Mouse (Mus musculus) embryo, embryonic 11 days (tissue): ENCODE measurements at regions not wholly inside any gene's neighbourhood (a gene's known extent, or its start where the extent isn't known, plus 50 kb on each side); places are given as distances from the start of the nearest gene placed in this dataset.

Experiments used
- DNase-seq: peaks from one replicate; pipeline ENCODE4 v3.0.0-alpha.2; 2015

- no peak for DNase-seq
These were observed 304.9 kb upstream of the Negr1 start for GRCm38 (mm10) chr3:156256719-156257118.

GRCm38 (mm10) chr3:156264654-156265053 is 296.9 kb upstream of the Negr1 start:
- no peak for DNase-seq

- no peak for DNase-seq
These were observed 293.9 kb upstream of the Negr1 start for GRCm38 (mm10) chr3:156267727-156268126.

GRCm38 (mm10) chr3:156299984-156300770 is 261.4 kb upstream of the Negr1 start:
- no peak for DNase-seq

GRCm38 (mm10) chr3:156301302-156301701 is 260.3 kb upstream of the Negr1 start:
- no peak for DNase-seq

GRCm38 (mm10) chr3:156301745-156302144 is 259.8 kb upstream of the Negr1 start:
- no peak for DNase-seq

GRCm38 (mm10) chr3:156304174-156304573 is 257.4 kb upstream of the Negr1 start:
- peak; percentile 17 for DNase-seq

- no peak for DNase-seq
These were observed 256.5 kb upstream of the Negr1 start for GRCm38 (mm10) chr3:156305064-156305463.

- no peak for DNase-seq
These were observed 226.4 kb upstream of the Negr1 start for GRCm38 (mm10) chr3:156335033-156335793.

- DNase-seq, result no peak
These were observed 220.1 kb upstream of the Negr1 start for GRCm38 (mm10) chr3:156341484-156341883.

- DNase-seq, result peak; percentile 33
These were observed 209.9 kb upstream of the Negr1 start for GRCm38 (mm10) chr3:156351727-156352126.

- no peak for DNase-seq
These were observed 208.2 kb upstream of the Negr1 start for GRCm38 (mm10) chr3:156353430-156353829.

GRCm38 (mm10) chr3:156353841-156354473 is 207.6 kb upstream of the Negr1 start:
- no peak for DNase-seq

GRCm38 (mm10) chr3:156368669-156369343 is 192.8 kb upstream of the Negr1 start:
- no peak for DNase-seq

- DNase-seq, result no peak
These were observed 184.9 kb upstream of the Negr1 start for GRCm38 (mm10) chr3:156376717-156377116.

- DNase-seq, result no peak
These were observed 178.7 kb upstream of the Negr1 start for GRCm38 (mm10) chr3:156382919-156383318.

GRCm38 (mm10) chr3:156406136-156406535 is 155.5 kb upstream of the Negr1 start:
- no peak for DNase-seq

GRCm38 (mm10) chr3:156407112-156407511 is 154.5 kb upstream of the Negr1 start:
- DNase-seq, result no peak

GRCm38 (mm10) chr3:156410126-156410525 is 151.5 kb upstream of the Negr1 start:
- no peak for DNase-seq

- no peak for DNase-seq
These were observed 148.8 kb upstream of the Negr1 start for GRCm38 (mm10) chr3:156412757-156413156.

GRCm38 (mm10) chr3:156414431-156415427 is 146.9 kb upstream of the Negr1 start:
- DNase-seq, result no peak

GRCm38 (mm10) chr3:156418124-156418523 is 143.5 kb upstream of the Negr1 start:
- no peak for DNase-seq
